Comparison of ENCODE assay signal across 15 mouse cellular contexts in the genomic region with DNA sequence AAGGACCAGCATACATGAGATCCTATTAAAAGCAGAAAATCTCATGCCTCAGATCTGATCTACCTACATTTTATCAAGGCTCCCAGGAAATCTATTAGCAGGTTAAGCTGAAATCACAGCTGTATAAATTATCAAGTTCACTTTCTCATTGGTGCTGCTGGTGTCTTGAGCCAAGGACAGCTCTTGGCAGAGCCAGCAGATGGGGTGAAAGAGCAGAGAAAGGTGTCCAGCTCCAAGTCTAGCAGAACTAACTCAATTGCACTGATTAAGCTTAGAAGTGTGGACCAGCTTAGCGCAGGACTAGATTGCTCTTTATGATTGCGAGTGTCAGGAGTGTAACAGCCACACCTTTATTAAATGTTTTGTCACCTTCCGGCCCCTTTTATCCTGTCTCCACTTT. TPM values are rescaled to one million over a fixed set of nuclear protein-coding genes. Genes with fewer than 3 reads are reported as not detected.
DNase-seq lines count a peak whose midpoint lies in the region; ATAC-seq lines count a peak whose summit lies in the region.
"Had no signal": no experiment of that assay in that cellular context is flagged by ENCODE, and none has a peak within 500 bp of the region (broad histone marks: within the 10 kb centered on the region; RNA-seq: fewer than 3 reads in every experiment).

No protein-coding gene starts in this region.

- no peaks in the 10 kb centered on the region for H3K36me3 ChIP-seq in kidney, embryonic 16.5 days (ENCODE audit: insufficient read depth, low read length)
- H3K36me3 ChIP-seq: limb, embryonic 13.5 days had no signal

- H3K27ac ChIP-seq in kidney, embryonic 16.5 days (ENCODE audit: low read length): no peak overlapping the region
- H3K27ac ChIP-seq: limb, embryonic 13.5 days had no signal

- ATAC-seq in kidney, embryonic 16.5 days (ENCODE audit: low FRiP score, low TSS enrichment): no peak
- ATAC-seq in activated CD4-positive, CD25-positive, alpha-beta regulatory T cell, adult 4 months: no peak
- ATAC-seq: forebrain, postnatal 0 days had no signal

- H3K4me1 ChIP-seq in kidney, embryonic 16.5 days (ENCODE audit: insufficient read depth, low read length): no peaks in the 10 kb centered on the region

- DNase-seq in adrenal gland, postnatal 10 days: peak; percentile 25
- DNase-seq in adrenal gland, adult (ENCODE audit: inconsistent age in 2 of 2, low spot score in 1 of 2): no peak
- peak; percentile 7 to 8 for DNase-seq in kidney, postnatal 4 days
- DNase-seq in A20 (ENCODE audit: low read depth, low spot score): peak; percentile 21
- DNase-seq in fibroblast of lung, adult 2 months (ENCODE audit: low read depth): peak; percentile 11
- DNase-seq in embryo, embryonic 10.5 days (ENCODE audit: low spot score): no peak
- DNase-seq: B cell, adult 2 months; cerebellum, postnatal 14 days; forebrain, postnatal 0 days; layer of hippocampus, postnatal 36 days; spleen, adult 18-20 months had no signal

- no peak overlapping the region for H3K4me2 ChIP-seq in kidney, embryonic 16.5 days (replicated peaks; ENCODE audit: low read depth, low read length)
- H3K4me2 ChIP-seq: limb, embryonic 13.5 days had no signal

- H3K27me3 ChIP-seq in kidney, embryonic 16.5 days (ENCODE audit: insufficient read depth, low read length): no peaks in the 10 kb centered on the region
- H3K27me3 ChIP-seq: limb, embryonic 13.5 days had no signal

- no peak overlapping the region for H3K4me3 ChIP-seq in kidney, embryonic 16.5 days (ENCODE audit: low read length)
- H3K4me3 ChIP-seq: limb, embryonic 13.5 days had no signal

- H3K9me3 ChIP-seq in kidney, embryonic 16.5 days (ENCODE audit: low read length): no peaks in the 10 kb centered on the region
- H3K9me3 ChIP-seq: limb, embryonic 13.5 days had no signal

- WGBS in kidney, embryonic 16.5 days: 77% methylated on average over 3 of the region's 3 CpGs

- no peak overlapping the region for H3K9ac ChIP-seq in kidney, embryonic 16.5 days (replicated peaks; ENCODE audit: low read length)
- H3K9ac ChIP-seq: forebrain, postnatal 0 days; limb, embryonic 13.5 days had no signal

RNA-seq across cellular contexts. Expression of gene Gcg, which starts 1.5 kb away (rescaled TPM):
- total RNA-seq in adrenal gland, postnatal 10 days (2021): not detected
- not detected in 2 replicates for polyA plus RNA-seq in kidney, embryonic 16.5 days (2015; fragmentation: Nextera tagmentation; extraction: Ambion mirVana)
- polyA plus RNA-seq in activated CD4-positive, CD25-positive, alpha-beta regulatory T cell, adult 4 months (2017; shearing (Covaris generic)): not detected
- total RNA-seq: heart, postnatal 10 days; layer of hippocampus, postnatal 36 days had no signal

Comparison
In these comparisons a context has a peak if more than half of its experiments do, and no peak if none do; other contexts are left out.
1. DNase-seq: peak in adrenal gland, postnatal 10 days (single experiment), kidney, postnatal 4 days (2 of 2), A20 (single experiment) and fibroblast of lung, adult 2 months (single experiment); none in adrenal gland, adult (0 of 2) and embryo, embryonic 10.5 days (single experiment).